Mouse (Mus musculus) heart, adult 18-20 months (tissue): Measurements from ENCODE around the gene Taf1b. TPM values are rescaled to one million over a fixed set of nuclear protein-coding genes. Genes with fewer than 3 reads are reported as not detected.
"Not testable (repeated sequence)": the region's sequence is repeated elsewhere in the genome, so short reads cannot be mapped to it uniquely, and the experiment has no call there.

Experiments
- DNase-seq, 2 experiments: peaks; one replicate each; pipeline ENCODE4 v3.0.0; 2021 to 2022; ENCODE audit warnings: mixed read lengths in 1 of 2
- long read RNA-seq, 2 experiments: library from polyadenylated mRNA; stranded (forward); transcript quantifications; one replicate each; pipeline ENCODE4 v2.0.0; 2021
- total RNA-seq, 2 experiments: library from RNA; stranded (reverse); gene quantifications; 2 replicates each; pipeline ENCODE4 v1.2.3; 2021

The Taf1b gene
- 10 to 100 TPM; 10.1 to 11.1 TPM for total RNA-seq
- long read RNA-seq, experiment 1, transcript Taf1b-201 (15 exons, 2,209 nt): major isoform, 8 of 12 reads
- long read RNA-seq, experiment 1, partial matches to known transcripts: 1 of 12 reads
- long read RNA-seq, experiment 1, other reads (novel, unspliced or antisense): 3 of 12 reads
- long read RNA-seq, experiment 2, transcript Taf1b-201 (15 exons, 2,209 nt): major isoform, 5 of 5 reads
- long read RNA-seq, experiment 2, partial matches to known transcripts: 0 of 5 reads
- long read RNA-seq, experiment 2, other reads (novel, unspliced or antisense): 0 of 5 reads

- DNase-seq: peak; percentile 87 to 91
These were observed at the start of gene Taf1b for GRCm38 (mm10) chr12:24498150-24498840. Gene Taf1b (plus strand): TSS chr12:24498359.

GRCm38 (mm10) chr12:24460406-24460805, 37.8 kb upstream of the Taf1b start:
- DNase-seq: no peak

GRCm38 (mm10) chr12:24462121-24462520, 36.0 kb upstream of the Taf1b start:
- DNase-seq: peak in 1 of 2 experiments; percentile 29

GRCm38 (mm10) chr12:24463490-24463889, 34.7 kb upstream of the Taf1b start:
- not testable (repeated sequence) for DNase-seq

GRCm38 (mm10) chr12:24468966-24469365, 29.2 kb upstream of the Taf1b start:
- DNase-seq: no peak

GRCm38 (mm10) chr12:24470943-24471342, 27.2 kb upstream of the Taf1b start:
- peak; percentile 56 to 78 for DNase-seq

GRCm38 (mm10) chr12:24473221-24473620, 24.9 kb upstream of the Taf1b start:
- no peak for DNase-seq

GRCm38 (mm10) chr12:24484930-24485329, 13.2 kb upstream of the Taf1b start:
- DNase-seq: no peak

- DNase-seq: no peak
These were observed 11.3 kb upstream of the Taf1b start for GRCm38 (mm10) chr12:24486882-24487281.

GRCm38 (mm10) chr12:24492507-24492906, 5.7 kb upstream of the Taf1b start:
- peak in 1 of 2 experiments; percentile 10 for DNase-seq

GRCm38 (mm10) chr12:24493011-24493410, 5.1 kb upstream of the Taf1b start:
- DNase-seq: peak in 1 of 2 experiments; percentile 19

- peak; percentile 20 to 40 for DNase-seq
These were observed 4.7 kb upstream of the Taf1b start for GRCm38 (mm10) chr12:24493412-24493811.

- peak in 1 of 2 experiments; percentile 18 for DNase-seq
These were observed 3.4 kb upstream of the Taf1b start for GRCm38 (mm10) chr12:24494791-24495190.

- DNase-seq: not testable (repeated sequence)
These were observed 804 bp downstream of the Taf1b start for GRCm38 (mm10) chr12:24498841-24499485.

- DNase-seq: no peak
These were observed 19.0 kb downstream of the Taf1b start for GRCm38 (mm10) chr12:24517118-24517517.

- no peak for DNase-seq
These were observed 22.9 kb downstream of the Taf1b start for GRCm38 (mm10) chr12:24521076-24521475.

GRCm38 (mm10) chr12:24525065-24525464, 26.9 kb downstream of the Taf1b start:
- not testable (repeated sequence) for DNase-seq

GRCm38 (mm10) chr12:24536390-24536789, 38.2 kb downstream of the Taf1b start:
- DNase-seq: peak in 1 of 2 experiments; percentile 10

GRCm38 (mm10) chr12:24537201-24537600, 39.0 kb downstream of the Taf1b start:
- no peak for DNase-seq

GRCm38 (mm10) chr12:24537965-24538364, 39.8 kb downstream of the Taf1b start:
- peak; percentile 44 to 46 for DNase-seq

- DNase-seq: no peak
These were observed 43.4 kb downstream of the Taf1b start for GRCm38 (mm10) chr12:24541426-24542154.

- no peak for DNase-seq
These were observed 49.5 kb downstream of the Taf1b start for GRCm38 (mm10) chr12:24547686-24548085.
